Mouse (Mus musculus) midbrain, embryonic 11.5 days (tissue): ENCODE measurements around the gene Kif1b. TPM values are rescaled to one million over a fixed set of nuclear protein-coding genes. Genes with fewer than 3 reads are reported as not detected.

Source experiments
- ATAC-seq: fragments of 200-750 bp; cut with Nextera tagmentation; 2 replicates; pipeline ENCODE4 v1.8.0; 2017; ENCODE audit warnings: moderate TSS enrichment, moderate library complexity; ENCODE audit not compliant: low FRiP score
- DNase-seq: peaks from one replicate; pipeline ENCODE4 v3.0.0; 2015; ENCODE audit warnings: low spot score; ENCODE audit errors: missing footprints
- H3K27ac ChIP-seq: fragments of 300-500 bp; sonication (generic); 2 replicates; pipeline ENCODE4 v1.5.1; 2014; ENCODE audit warnings: low read depth, low read length
- H3K27me3 ChIP-seq: fragments of 300-500 bp; sonication (generic); 2 replicates; pipeline ENCODE4 v1.6.1; 2014; ENCODE audit warnings: mild to moderate bottlenecking, low read length, moderate library complexity, mixed read lengths; ENCODE audit not compliant: control insufficient read depth, insufficient read depth
- H3K36me3 ChIP-seq: fragments of 300-500 bp; sonication (generic); 2 replicates; pipeline ENCODE4 v1.6.1; 2014; ENCODE audit warnings: mild to moderate bottlenecking, low read length, moderate library complexity, mixed read lengths; ENCODE audit not compliant: control insufficient read depth, insufficient read depth
- H3K4me1 ChIP-seq: fragments of 300-500 bp; sonication (generic); 2 replicates; pipeline ENCODE4 v1.6.1; 2014; ENCODE audit warnings: low read length; ENCODE audit not compliant: control insufficient read depth, insufficient read depth
- H3K4me2 ChIP-seq: fragments of 300-500 bp; sonication (generic); 2 replicates; pipeline ENCODE4 v1.6.1; 2014; ENCODE audit warnings: mild to moderate bottlenecking, moderate library complexity
- H3K4me3 ChIP-seq: fragments of 300-500 bp; sonication (generic); 2 replicates; pipeline ENCODE4 v1.5.1; 2014; ENCODE audit warnings: low read depth, low read length
- H3K9ac ChIP-seq: fragments of 300-500 bp; sonication (generic); 2 replicates; pipeline ENCODE4 v1.6.1; 2014; ENCODE audit warnings: low read length
- H3K9me3 ChIP-seq: fragments of 300-500 bp; sonication (generic); 2 replicates; pipeline ENCODE4 v1.6.1; 2016; ENCODE audit warnings: low read length; ENCODE audit not compliant: control insufficient read depth
- WGBS: fragments of 180-500 bp; shearing (Covaris S2); extraction: QIAGEN DNeasy Blood & Tissue Kit; methylation state at CpG from one replicate; pipeline ENCODE4 v1.1.7; 2014; 5-methylcytosine and 5-hydroxymethylcytosine counted together
- polyA plus RNA-seq: library from polyadenylated mRNA; unstranded; fragments of >200 nt; fragmentation: Nextera tagmentation; extraction: Ambion mirVana; gene quantifications from 2 replicates; pipeline ENCODE4 v1.2.1, GENCODE M21; 2014

Gene Kif1b
- polyA plus RNA-seq, 1 experiment from 2014 or later: 95.0 TPM

- H3K36me3 ChIP-seq: peaks cover 9% of the 10 kb centered on the region; the same call in 1 of the 2 replicates
- H3K9me3 ChIP-seq: no peaks in the 10 kb centered on the region
- H3K4me1 ChIP-seq: no peaks in the 10 kb centered on the region
- 87% methylated on average over 2 of the region's 2 CpGs for WGBS
- H3K4me3 ChIP-seq: no peak overlapping the region
- ATAC-seq: no peak
- no peak for DNase-seq
- H3K27me3 ChIP-seq: no peaks in the 10 kb centered on the region
- no peak overlapping the region for H3K9ac ChIP-seq
- no peak overlapping the region for H3K27ac ChIP-seq
- no peak overlapping the region for H3K4me2 ChIP-seq
Measured at GRCm38 (mm10) chr4:149338137-149338536, 30.6 kb upstream of the Kif1b start.

- Histone ChIP-seq H3K4me1 (no peaks in the 10 kb centered on the region), H3K9ac (no peak overlapping the region), H3K27me3 (no peaks in the 10 kb centered on the region), H3K4me3 (no peak overlapping the region), H3K9me3 (no peaks in the 10 kb centered on the region), H3K27ac (no peak overlapping the region), H3K4me2 (no peak overlapping the region), H3K36me3 (peaks cover 13% of the 10 kb centered on the region)
- DNase-seq (no peak), ATAC-seq (no peak)
- WGBS: 94% methylated on average over 9 of the region's 9 CpGs
Measured at GRCm38 (mm10) chr4:149337353-149337752, 29.9 kb upstream of the Kif1b start.

- H3K27me3 ChIP-seq: no peaks in the 10 kb centered on the region
- ATAC-seq: no peak
- H3K4me1 ChIP-seq: no peaks in the 10 kb centered on the region
- WGBS: 89% methylated on average over 7 of the region's 7 CpGs
- no peak for DNase-seq
- no peak overlapping the region for H3K27ac ChIP-seq
- H3K9ac ChIP-seq: no peak overlapping the region
- H3K4me2 ChIP-seq: no peak overlapping the region
- H3K9me3 ChIP-seq: no peaks in the 10 kb centered on the region
- no peak overlapping the region for H3K4me3 ChIP-seq
- peaks cover 17% of the 10 kb centered on the region for H3K36me3 ChIP-seq
Measured at GRCm38 (mm10) chr4:149336302-149336701, 28.8 kb upstream of the Kif1b start.

- 97% methylated on average over 11 of the region's 11 CpGs for WGBS
- Histone ChIP-seq H3K36me3 (peaks cover 30% of the 10 kb centered on the region), H3K4me2 (no peak overlapping the region), H3K9me3 (no peaks in the 10 kb centered on the region), H3K9ac (no peak overlapping the region), H3K4me1 (no peaks in the 10 kb centered on the region), H3K27me3 (no peaks in the 10 kb centered on the region), H3K4me3 (no peak overlapping the region), H3K27ac (no peak overlapping the region)
- ATAC-seq (no peak), DNase-seq (no peak)
Measured at GRCm38 (mm10) chr4:149334881-149335280, 27.4 kb upstream of the Kif1b start.

GRCm38 (mm10) chr4:149332726-149333125 is 25.2 kb upstream of the Kif1b start:
- Histone ChIP-seq H3K4me1 (no peaks in the 10 kb centered on the region), H3K4me2 (no peak overlapping the region), H3K9ac (no peak overlapping the region), H3K4me3 (no peak overlapping the region), H3K9me3 (no peaks in the 10 kb centered on the region), H3K27me3 (no peaks in the 10 kb centered on the region), H3K27ac (no peak overlapping the region), H3K36me3 (peaks cover 40% of the 10 kb centered on the region)
- 88% methylated on average over 7 of the region's 7 CpGs for WGBS
- ATAC-seq (no peak), DNase-seq (no peak)

- WGBS: 93% methylated on average over 5 of the region's 5 CpGs
Measured at GRCm38 (mm10) chr4:149330495-149330894, 23.0 kb upstream of the Kif1b start.

GRCm38 (mm10) chr4:149328735-149329134 is 21.2 kb upstream of the Kif1b start:
- Histone ChIP-seq H3K4me2 (no peak overlapping the region), H3K27ac (no peak overlapping the region), H3K9me3 (no peaks in the 10 kb centered on the region), H3K4me1 (no peaks in the 10 kb centered on the region), H3K4me3 (no peak overlapping the region), H3K36me3 (peaks cover 33% of the 10 kb centered on the region), H3K9ac (no peak overlapping the region), H3K27me3 (no peaks in the 10 kb centered on the region)
- ATAC-seq: no peak
- no peak for DNase-seq
- 83% methylated on average over 4 of the region's 4 CpGs for whole genome bisulfite sequencing

More at GRCm38 (mm10) chr4:149330495-149330894, 23.0 kb upstream of the Kif1b start:
- H3K27me3 ChIP-seq: no peaks in the 10 kb centered on the region
- no peak overlapping the region for H3K27ac ChIP-seq
- ATAC-seq (no peak), DNase-seq (no peak)
- no peak overlapping the region for H3K4me3 ChIP-seq
- peaks cover 42% of the 10 kb centered on the region for H3K36me3 ChIP-seq
- no peak overlapping the region for H3K9ac ChIP-seq
- no peaks in the 10 kb centered on the region for H3K9me3 ChIP-seq
- no peak overlapping the region for H3K4me2 ChIP-seq
- H3K4me1 ChIP-seq: no peaks in the 10 kb centered on the region

- Histone ChIP-seq H3K9ac (no peak overlapping the region), H3K27me3 (no peaks in the 10 kb centered on the region), H3K4me1 (no peaks in the 10 kb centered on the region), H3K4me2 (no peak overlapping the region), H3K36me3 (peaks cover 29% of the 10 kb centered on the region), H3K27ac (no peak overlapping the region), H3K9me3 (no peaks in the 10 kb centered on the region), H3K4me3 (no peak overlapping the region)
- DNase-seq: no peak
- ATAC-seq: no peak
- 95% methylated on average over 7 of the region's 7 CpGs for WGBS
Measured at GRCm38 (mm10) chr4:149327281-149327680, 19.8 kb upstream of the Kif1b start.

- WGBS: 91% methylated on average over 10 of the region's 10 CpGs
- no peaks in the 10 kb centered on the region for H3K27me3 ChIP-seq
- H3K4me2 ChIP-seq: no peak overlapping the region
- ATAC-seq (no peak), DNase-seq (no peak)
- H3K4me3 ChIP-seq: no peak overlapping the region
- no peak overlapping the region for H3K9ac ChIP-seq
- H3K9me3 ChIP-seq: no peaks in the 10 kb centered on the region
- no peaks in the 10 kb centered on the region for H3K4me1 ChIP-seq
- H3K36me3 ChIP-seq: peaks cover 18% of the 10 kb centered on the region
- no peak overlapping the region for H3K27ac ChIP-seq
Measured at GRCm38 (mm10) chr4:149325411-149326162, 18.1 kb upstream of the Kif1b start.
